ENCODE assay signal across 21 mouse cellular contexts in genomic region chr16:84100444-84100843, GRCm38 (mm10).
A peak's percentile ranks its signal among the peaks of the same experiment; 100 is the strongest.
DNase-seq lines count a peak whose midpoint lies in the region; ATAC-seq lines count a peak whose summit lies in the region.
"Had no signal": no experiment of that assay in that cellular context is flagged by ENCODE, and none has a peak within 500 bp of the region (broad histone marks: within the 10 kb centered on the region; RNA-seq: fewer than 3 reads in every experiment).

No protein-coding gene starts in this region.

- ATAC-seq in frontal cortex, adult (ENCODE audit: low TSS enrichment): peak; percentile 93
- ATAC-seq: activated CD4-positive, CD25-positive, alpha-beta regulatory T cell, adult 4 months; CD4-positive, CD25-positive, alpha-beta regulatory T cell, adult 4 months; forebrain, embryonic 15.5 days; hindbrain, embryonic 16.5 days; intestine, embryonic 15.5 days had no signal

- DNase-seq in frontal cortex, postnatal 10 days (ENCODE audit: low spot score in 2 of 2): no peak
- peak; percentile 45 for DNase-seq in brain, adult 2 months (ENCODE audit: low read depth, low spot score)
- peak; percentile 4 to 8 for DNase-seq in right cerebral cortex, adult 2 months (ENCODE audit: low spot score in 2 of 2)
- peak; percentile 18 for DNase-seq in telencephalon, adult 2 months (ENCODE audit: low read depth, low spot score)
- DNase-seq in adipocyte (ENCODE audit: low spot score): no peak
- DNase-seq in left cerebral cortex, adult 8-10 months (ENCODE audit: low spot score in 2 of 2): no peak
- DNase-seq: adrenal gland, postnatal 14 days; cerebellum, adult 18-20 months; cerebellum, adult 9-11 months; cerebellum, postnatal 25 days; gastrocnemius, postnatal 25 days; heart, adult 18-20 months; heart, postnatal 10 days; heart, postnatal 36 days; kidney, adult 11 months had no signal

Comparison
In these comparisons a context has a peak if more than half of its experiments do, and no peak if none do; other contexts are left out.
1. DNase-seq: peak in brain, adult 2 months (single experiment), right cerebral cortex, adult 2 months (2 of 2) and telencephalon, adult 2 months (single experiment); none in frontal cortex, postnatal 10 days (0 of 2), adipocyte (single experiment) and left cerebral cortex, adult 8-10 months (0 of 2).